Mouse (Mus musculus) urinary bladder, adult 18-20 months (tissue): ENCODE measurements around the gene Nwd1.
"Not testable (repeated sequence)": the region's sequence is repeated elsewhere in the genome, so short reads cannot be mapped to it uniquely, and the experiment has no call there.

Experiments
- DNase-seq, 2 experiments: peaks; one replicate each; pipeline ENCODE4 v3.0.0; 2022; ENCODE audit warnings: low spot score in 2 of 2, mixed read lengths in 2 of 2

Nwd1 gene

DNA sequence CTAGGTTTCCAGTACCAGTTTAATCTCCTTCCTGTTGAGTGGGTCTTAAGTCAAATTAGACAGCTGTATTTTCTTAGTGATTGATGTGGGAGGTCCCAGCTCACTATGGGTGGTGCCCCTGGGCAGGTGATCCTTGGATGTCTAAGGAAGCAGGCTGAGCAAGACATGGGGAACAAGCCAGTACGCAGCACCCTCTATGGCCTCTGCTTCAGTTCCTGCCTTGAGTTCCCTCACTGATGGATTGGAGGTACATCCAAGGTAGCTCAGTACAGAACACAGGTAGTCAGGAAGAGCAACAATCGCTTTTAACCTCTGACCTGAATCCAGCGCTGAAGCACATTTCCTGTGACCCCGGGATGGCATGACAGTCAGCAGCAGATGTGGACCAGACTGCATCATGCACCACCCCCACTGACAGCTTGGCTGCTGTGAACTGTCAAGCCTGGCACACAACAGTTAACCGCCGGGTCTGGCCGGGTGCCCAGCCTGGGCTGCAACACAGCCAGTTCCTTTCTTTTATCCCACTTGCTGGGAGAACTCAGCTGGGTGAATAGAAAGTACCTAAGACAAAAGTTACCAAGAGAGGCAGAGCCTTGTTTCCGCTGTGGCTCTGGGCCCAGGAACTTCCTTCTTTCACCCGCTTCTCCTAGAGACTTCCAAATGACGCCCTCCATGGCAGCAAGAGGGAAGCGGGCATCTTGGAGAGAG, at the start of gene Nwd1:
Gene Nwd1, plus strand, starts transcription at position 652 of the 708 bp plus-strand sequence.
- DNase-seq: no peak

DNA sequence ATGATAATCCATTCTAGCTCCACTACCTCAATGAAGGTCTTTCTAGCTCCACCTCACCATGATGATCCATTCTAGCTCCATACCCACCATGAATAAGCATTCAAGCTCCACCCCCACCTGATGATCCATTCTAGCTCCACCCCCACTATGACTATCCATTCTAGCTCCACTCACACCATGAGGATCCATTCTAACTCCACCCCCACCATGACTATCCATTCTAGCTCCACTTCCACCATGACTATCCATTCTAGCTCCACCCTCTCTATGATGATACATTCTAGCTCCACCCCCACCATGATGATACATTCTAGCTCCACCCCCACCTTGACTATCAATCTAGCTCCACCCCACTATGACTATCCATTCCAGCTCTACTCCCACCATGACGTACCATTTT, 3.6 kb upstream of the Nwd1 start:
- no peak for DNase-seq

DNA sequence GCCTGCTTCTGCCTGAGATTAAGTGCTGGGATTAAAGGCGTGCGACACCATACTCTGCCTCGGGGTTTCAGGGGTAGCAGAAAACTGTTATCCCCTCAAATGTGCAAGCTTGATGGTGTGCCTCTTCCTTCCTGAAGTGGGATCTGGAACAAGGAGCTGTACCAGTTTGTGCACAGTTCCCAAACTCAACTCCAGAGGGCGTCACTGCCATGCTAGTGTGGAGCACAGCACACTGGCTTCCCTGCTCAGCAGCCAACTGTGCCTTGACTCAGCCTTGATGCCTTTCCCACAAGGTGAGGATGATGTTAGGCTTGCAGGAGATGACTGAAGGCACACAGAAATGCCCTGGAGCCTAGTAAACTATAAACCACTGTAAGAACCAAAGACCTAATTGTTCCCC, 1.9 kb upstream of the Nwd1 start:
- no peak for DNase-seq

GRCm38 (mm10) chr8:72646768-72647143, 245 bp downstream of the Nwd1 start:
- DNase-seq: no peak

- no peak for DNase-seq
These were observed 4.2 kb downstream of the Nwd1 start for GRCm38 (mm10) chr8:72650697-72651096.

GRCm38 (mm10) chr8:72654565-72655521, 8.3 kb downstream of the Nwd1 start:
- no peak for DNase-seq

- no peak for DNase-seq
These were observed 9.0 kb downstream of the Nwd1 start for GRCm38 (mm10) chr8:72655522-72655912.

DNA sequence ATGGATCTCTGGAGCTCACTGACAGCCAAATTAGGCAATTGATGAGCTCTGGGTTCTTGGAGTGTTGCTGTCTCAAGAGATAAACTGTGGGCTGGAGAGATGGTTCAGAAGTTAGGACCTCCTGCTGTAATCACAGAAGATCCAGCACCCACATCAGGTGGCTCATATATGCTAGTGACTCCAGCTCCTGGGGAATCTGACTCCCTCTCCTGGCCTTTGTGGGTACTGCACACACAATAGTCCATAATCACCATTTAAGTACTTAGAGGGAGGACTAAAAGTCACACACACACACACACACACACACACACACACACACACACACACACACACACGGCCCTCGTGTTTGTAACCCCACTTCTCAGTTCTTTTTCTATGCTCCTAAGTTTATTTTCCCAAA, 13.5 kb downstream of the Nwd1 start:
- DNase-seq: no peak

DNA sequence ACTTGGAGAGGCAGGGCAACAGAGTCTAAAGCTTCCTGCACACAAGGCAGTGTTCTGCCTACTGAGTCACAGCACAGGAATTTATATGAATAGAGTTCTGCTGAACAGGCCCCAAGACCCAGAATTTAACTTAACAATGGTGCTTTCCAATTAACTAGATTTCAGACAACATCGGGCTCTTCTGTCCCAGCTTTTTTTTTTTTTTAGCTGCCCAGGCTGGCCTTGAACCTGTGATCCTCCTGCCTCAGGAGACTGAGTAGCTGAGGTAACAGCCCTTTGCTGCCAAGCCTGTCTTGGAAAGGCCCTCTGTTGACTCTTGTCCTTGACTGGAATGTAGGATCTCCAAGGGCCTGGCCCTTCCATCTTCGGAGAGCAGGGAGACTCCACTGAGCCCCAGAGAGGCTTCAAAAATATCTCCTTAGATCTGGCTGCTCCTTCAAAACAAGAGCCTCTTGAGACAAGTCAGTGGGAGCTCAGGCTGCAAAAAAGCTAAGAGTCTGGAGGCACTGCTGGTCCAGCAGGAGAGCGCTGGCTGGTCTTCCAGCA, 17.7 kb downstream of the Nwd1 start:
- no peak for DNase-seq

DNA sequence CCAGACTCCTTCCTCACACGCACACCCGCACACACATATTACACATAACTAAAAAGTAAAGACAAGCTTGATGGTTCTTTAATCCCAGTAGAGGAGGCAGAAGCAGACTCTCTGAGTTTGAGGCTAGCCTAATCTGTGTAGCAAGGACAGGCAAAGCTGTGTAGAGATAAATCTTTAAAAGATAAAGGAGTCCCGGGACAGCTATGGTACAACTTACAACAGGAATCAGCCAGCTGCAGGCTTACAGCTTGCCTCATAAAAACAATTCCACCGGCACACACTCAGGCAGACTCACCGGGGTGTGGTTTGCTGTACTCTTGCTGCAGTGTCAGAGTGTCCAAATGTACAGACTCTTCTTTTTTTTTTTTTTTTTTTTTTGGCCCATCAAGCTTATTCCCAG, 18.2 kb downstream of the Nwd1 start:
- no peak for DNase-seq

DNA sequence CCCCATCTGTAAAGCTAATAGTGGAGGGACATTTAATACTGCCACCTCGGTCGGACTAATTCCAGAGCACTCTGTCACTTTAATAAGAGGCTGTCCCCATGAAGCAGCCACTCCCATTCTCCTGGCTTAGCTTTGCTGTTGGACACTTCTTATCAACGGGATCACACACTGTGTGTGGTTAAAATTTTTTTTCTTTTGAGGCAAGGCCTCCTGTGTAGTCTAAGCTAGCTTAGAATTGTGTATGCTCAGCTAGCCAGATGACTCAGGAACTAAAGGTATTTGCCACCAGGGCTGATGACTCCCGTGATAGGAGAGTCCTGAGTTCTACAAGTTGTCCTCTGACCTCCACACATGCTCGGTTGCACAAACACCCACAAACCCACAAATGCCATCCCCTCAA, 18.9 kb downstream of the Nwd1 start:
- no peak for DNase-seq

DNA sequence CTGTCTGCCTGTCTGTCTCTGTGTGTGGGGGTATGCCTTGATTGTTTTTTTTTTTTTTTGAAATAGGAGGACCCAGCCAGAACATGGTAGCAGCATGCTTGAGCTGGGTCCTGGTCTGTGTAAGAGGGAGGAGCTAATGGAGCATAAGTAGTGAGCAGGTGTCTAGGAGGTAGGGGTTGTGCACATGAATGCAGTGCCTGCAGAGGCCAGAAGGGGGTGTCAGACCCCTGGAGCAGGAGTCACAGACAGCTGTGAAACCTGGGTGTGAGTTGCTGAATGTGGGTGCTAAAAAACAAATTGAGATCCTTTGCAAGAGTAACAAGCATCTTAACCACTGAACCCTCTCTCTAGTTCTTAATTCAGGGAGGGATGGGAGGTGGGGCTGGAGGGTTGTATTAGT, 22.4 kb downstream of the Nwd1 start:
- DNase-seq: no peak

GRCm38 (mm10) chr8:72672802-72673201, 26.3 kb downstream of the Nwd1 start:
- DNase-seq: no peak

DNA sequence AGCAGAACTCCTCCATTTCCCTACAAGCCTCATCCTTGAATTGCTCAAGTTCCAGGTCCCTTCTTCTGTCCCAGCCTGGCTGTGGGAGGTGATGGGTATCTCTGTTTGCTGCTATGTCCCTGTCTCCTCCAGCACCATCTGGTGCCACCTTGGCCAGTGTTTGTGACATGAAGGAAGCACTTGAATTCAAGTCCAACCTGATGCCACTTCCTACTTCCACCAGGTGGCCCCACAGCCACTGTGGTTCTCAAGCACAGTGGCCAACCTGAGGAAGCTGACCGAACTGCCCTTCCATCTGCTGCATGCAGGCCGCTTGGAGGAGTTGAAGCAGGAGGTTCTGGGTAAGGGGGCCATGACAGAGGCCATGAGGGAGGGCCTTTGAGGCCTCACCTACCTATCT, 27.7 kb downstream of the Nwd1 start:
- DNase-seq: no peak

GRCm38 (mm10) chr8:72676436-72676835, 29.9 kb downstream of the Nwd1 start:
- no peak for DNase-seq

DNA sequence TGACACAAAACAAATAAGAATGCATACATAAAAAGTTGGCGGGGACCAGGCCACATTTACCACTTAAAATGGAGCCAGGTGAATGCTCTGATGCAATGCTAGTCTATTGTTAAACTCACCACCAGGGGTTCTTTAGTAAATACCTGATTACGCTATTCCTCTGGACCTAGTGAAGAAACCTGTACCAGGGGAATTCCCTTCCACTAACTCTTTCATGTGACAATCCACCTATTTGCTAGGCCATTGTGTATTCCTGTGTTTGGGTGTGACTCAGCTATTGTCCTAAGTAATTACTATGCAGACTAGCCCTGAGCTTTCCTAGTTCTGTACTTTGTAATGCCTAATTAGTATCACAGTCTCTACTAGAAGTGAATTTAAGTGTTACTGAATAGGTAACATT, 30.3 kb downstream of the Nwd1 start:
- not testable (repeated sequence) for DNase-seq

DNA sequence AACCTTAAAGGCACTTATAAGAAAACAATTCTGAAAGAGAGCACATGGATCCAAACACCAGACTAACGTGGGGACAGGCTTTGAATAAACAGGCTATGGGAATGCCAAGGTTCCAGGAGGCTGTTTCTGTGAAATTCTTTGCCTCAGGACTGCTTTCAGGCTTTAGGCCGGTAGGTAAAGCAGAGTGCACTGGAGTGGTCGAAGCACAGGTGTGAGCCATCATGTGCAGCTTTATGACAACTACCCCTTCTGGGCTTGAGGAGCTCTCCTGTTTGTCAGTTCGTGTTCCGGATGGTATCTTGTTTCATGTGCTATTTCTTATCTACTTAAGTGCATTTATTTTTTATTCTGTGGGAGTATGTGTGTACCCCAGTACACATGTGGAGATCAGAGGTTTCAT, 30.8 kb downstream of the Nwd1 start:
- no peak for DNase-seq

- DNase-seq: peak; percentile 25 to 31
These were observed 33.6 kb downstream of the Nwd1 start for GRCm38 (mm10) chr8:72680133-72680532.

DNA sequence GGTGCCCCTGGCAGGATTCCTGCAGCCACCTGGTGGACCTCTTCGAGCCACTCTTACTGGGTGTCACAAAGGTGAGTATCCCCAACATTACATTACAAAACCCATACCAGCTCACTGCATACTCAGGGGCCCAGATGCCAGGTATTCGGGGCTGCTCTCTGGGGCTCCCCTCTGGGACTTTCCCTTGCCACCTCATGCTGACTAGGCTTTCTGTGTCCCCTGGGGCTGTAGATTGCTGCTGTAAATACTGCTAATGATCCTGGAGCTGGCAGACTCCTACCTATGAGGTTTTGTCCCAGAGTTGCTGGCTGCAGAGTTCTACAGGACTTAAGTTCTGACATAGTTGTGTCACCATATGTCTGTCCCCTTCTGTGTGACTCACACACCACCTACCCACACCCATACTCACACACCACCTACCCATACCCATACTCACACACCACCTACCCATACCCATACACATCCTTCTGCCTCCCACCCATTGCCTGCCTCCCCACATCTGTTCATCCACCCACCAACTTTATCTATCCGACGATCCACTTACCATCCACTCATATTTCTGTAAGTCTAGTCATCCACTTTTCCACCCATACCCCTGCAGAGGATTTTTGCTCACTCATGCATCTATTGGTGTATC, 35.7 kb downstream of the Nwd1 start:
- DNase-seq: no peak

- no peak for DNase-seq
These were observed 36.6 kb downstream of the Nwd1 start for GRCm38 (mm10) chr8:72683010-72683521.

GRCm38 (mm10) chr8:72683572-72684099, 37.1 kb downstream of the Nwd1 start:
- not testable (repeated sequence) for DNase-seq
